Mouse (Mus musculus): ENCODE results near the gene Homer2. TPM values are rescaled to one million over a fixed set of nuclear protein-coding genes. Genes with fewer than 3 reads are reported as not detected.
A peak's percentile ranks its signal among the peaks of the same experiment; 100 is the strongest.

Gene Homer2
- total and polyA plus RNA-seq, 2 experiments from 2014 or later = 30.3 to 44.4 TPM

DNA sequence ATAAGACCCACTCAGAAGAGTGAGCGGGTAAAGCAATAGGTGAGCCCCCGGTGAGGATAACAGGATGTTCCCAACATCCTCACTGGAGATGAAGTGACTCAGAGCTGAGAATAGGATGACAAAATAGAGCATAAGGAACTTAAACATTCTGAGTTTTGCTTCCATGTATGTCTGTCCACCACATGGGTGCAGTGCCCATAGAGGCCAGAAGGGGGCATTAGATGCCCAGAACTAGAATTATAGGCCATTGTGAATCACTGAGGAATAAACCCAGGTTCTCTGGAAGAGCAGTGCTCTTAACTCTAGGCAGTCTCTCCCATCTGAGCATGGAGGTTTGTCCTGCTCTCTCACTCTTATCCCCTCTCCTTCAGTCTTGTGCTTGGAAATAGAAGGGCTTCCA, 153.0 kb downstream of the Homer2 start:
- Histone ChIP-seq H3K36me3 (ENCODE audit: insufficient read depth, low read length) (no peaks in the 10 kb centered on the region), H3K27ac (no peak overlapping the region), H3K4me2 (ENCODE audit: low read depth, low read length) (no peak overlapping the region), H3K9ac (replicated peaks; ENCODE audit: low read length) (no peak overlapping the region), H3K4me1 (ENCODE audit: insufficient read depth, low read length) (no peaks in the 10 kb centered on the region), H3K27me3 (ENCODE audit: insufficient read depth, low read length) (no peaks in the 10 kb centered on the region), H3K4me3 (ENCODE audit: low read length) (no peak overlapping the region), H3K9me3 (ENCODE audit: low read length) (no peaks in the 10 kb centered on the region)
- TF ChIP-seq CTCF (IDR thresholded peaks at IDR 0.05; ENCODE audit: low read depth) = peak; percentile 76
- ATAC-seq = no peak
- DNase-seq (ENCODE audit: low spot score) = peak; percentile 65
- 72% methylated on average over 2 of the region's 2 CpGs for WGBS

GRCm38 (mm10) chr7:81553589-81553988, 153.7 kb downstream of the Homer2 start:
- Histone ChIP-seq H3K27me3 (ENCODE audit: insufficient read depth, low read length) (no peaks in the 10 kb centered on the region), H3K4me3 (ENCODE audit: low read length) (no peak overlapping the region), H3K9me3 (ENCODE audit: low read length) (no peaks in the 10 kb centered on the region), H3K4me2 (ENCODE audit: low read depth, low read length) (no peak overlapping the region), H3K9ac (replicated peaks; ENCODE audit: low read length) (no peak overlapping the region), H3K36me3 (ENCODE audit: insufficient read depth, low read length) (no peaks in the 10 kb centered on the region), H3K27ac (no peak overlapping the region), H3K4me1 (ENCODE audit: insufficient read depth, low read length) (no peaks in the 10 kb centered on the region)
- peak; percentile 57 for DNase-seq (ENCODE audit: low spot score)
- WGBS = 46% methylated on average over 4 of the region's 4 CpGs
- TF ChIP-seq CTCF (IDR thresholded peaks at IDR 0.05; ENCODE audit: low read depth) = no peak
- ATAC-seq = peak; percentile 51; the same call in 1 of the 2 replicates

Other genes starting within 250 kb of the Homer2 start
- 208 and 231 TPM in 2 replicates for gene Ap3b2, start 213.6 kb downstream of the Homer2 start, total RNA-seq (2014; rRNA removed)
- gene Ap3b2, start 213.6 kb downstream of the Homer2 start, polyA plus RNA-seq (2015; fragmentation: Nextera tagmentation; extraction: Ambion mirVana) = 102 and 103 TPM in 2 replicates
- not detected in 2 replicates for gene BC048679, start 209.2 kb downstream of the Homer2 start, total RNA-seq (2014; rRNA removed)
- not detected in 2 replicates for gene BC048679, start 209.2 kb downstream of the Homer2 start, polyA plus RNA-seq (2015; fragmentation: Nextera tagmentation; extraction: Ambion mirVana)
- 0.18 and 0.31 TPM in 2 replicates for gene Fsd2, start 140.6 kb downstream of the Homer2 start, total RNA-seq (2014; rRNA removed)
- 0.05 and 0.08 TPM in 2 replicates for gene Fsd2, start 140.6 kb downstream of the Homer2 start, polyA plus RNA-seq (2015; fragmentation: Nextera tagmentation; extraction: Ambion mirVana)
- gene Whamm, start 136.3 kb downstream of the Homer2 start, total RNA-seq (2014; rRNA removed) = 5.1 and 6.2 TPM in 2 replicates
- 6.9 and 7.0 TPM in 2 replicates for gene Whamm, start 136.3 kb downstream of the Homer2 start, polyA plus RNA-seq (2015; fragmentation: Nextera tagmentation; extraction: Ambion mirVana)
- 45.2 and 52.0 TPM in 2 replicates for gene Ramac, start 55.4 kb upstream of the Homer2 start, total RNA-seq (2014; rRNA removed)
- gene Ramac, start 55.4 kb upstream of the Homer2 start, polyA plus RNA-seq (2015; fragmentation: Nextera tagmentation; extraction: Ambion mirVana) = 165 and 170 TPM in 2 replicates
- gene 3110040N11Rik, start 82.0 kb upstream of the Homer2 start, total RNA-seq (2014; rRNA removed) = 26.2 and 41.8 TPM in 2 replicates
- 43.4 and 48.9 TPM in 2 replicates for gene 3110040N11Rik, start 82.0 kb upstream of the Homer2 start, polyA plus RNA-seq (2015; fragmentation: Nextera tagmentation; extraction: Ambion mirVana)
- gene Btbd1, start 121.9 kb upstream of the Homer2 start, total RNA-seq (2014; rRNA removed) = 93.0 and 100 TPM in 2 replicates
- gene Btbd1, start 121.9 kb upstream of the Homer2 start, polyA plus RNA-seq (2015; fragmentation: Nextera tagmentation; extraction: Ambion mirVana) = 86.3 and 86.8 TPM in 2 replicates
- not detected in 2 replicates for gene Gm10160, start 148.3 kb upstream of the Homer2 start, total RNA-seq (2014; rRNA removed)
- gene Gm10160, start 148.3 kb upstream of the Homer2 start, polyA plus RNA-seq (2015; fragmentation: Nextera tagmentation; extraction: Ambion mirVana) = not detected in 2 replicates
- gene Tm6sf1, start 151.5 kb upstream of the Homer2 start, total RNA-seq (2014; rRNA removed) = 17.3 and 25.7 TPM in 2 replicates
- gene Tm6sf1, start 151.5 kb upstream of the Homer2 start, polyA plus RNA-seq (2015; fragmentation: Nextera tagmentation; extraction: Ambion mirVana) = 12.4 and 12.7 TPM in 2 replicates
- gene Hdgfl3, start 226.9 kb upstream of the Homer2 start, total RNA-seq (2014; rRNA removed) = 85.2 and 91.3 TPM in 2 replicates
- 51.5 and 53.4 TPM in 2 replicates for gene Hdgfl3, start 226.9 kb upstream of the Homer2 start, polyA plus RNA-seq (2015; fragmentation: Nextera tagmentation; extraction: Ambion mirVana)